In the genomic region with DNA sequence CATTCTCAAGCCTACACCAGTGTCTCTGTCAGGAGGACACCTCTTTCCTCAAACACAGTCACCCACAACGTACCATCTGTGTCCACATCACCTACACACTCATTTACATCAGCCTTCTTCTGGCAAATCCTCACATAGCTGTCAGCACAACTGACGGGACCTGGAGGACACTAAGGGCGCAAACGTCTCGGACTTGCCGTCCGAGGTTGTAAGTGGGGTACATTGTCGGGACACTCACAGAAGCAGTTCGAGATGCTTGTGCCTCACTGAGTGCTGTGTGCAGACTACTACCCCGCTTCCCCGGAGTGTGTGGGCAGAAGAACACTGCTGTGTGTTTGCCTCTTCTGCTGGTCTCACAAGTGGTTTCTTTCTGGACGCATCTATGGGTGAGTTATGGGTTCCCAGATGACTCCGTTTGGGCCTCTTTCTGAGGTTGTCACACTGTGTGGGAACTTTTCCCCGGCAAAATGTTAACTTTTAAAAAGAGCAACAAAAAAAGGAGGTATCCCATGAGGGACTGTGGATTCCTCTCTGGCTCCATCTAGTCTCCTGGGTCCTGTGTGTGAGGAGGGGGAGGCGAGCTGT, we compare ENCODE assay signal across 9 mouse cellular contexts. TPM values are rescaled to one million over a fixed set of nuclear protein-coding genes. Genes with fewer than 3 reads are reported as not detected.
DNase-seq lines count a peak whose midpoint lies in the region; ATAC-seq and TF ChIP-seq lines count a peak whose summit lies in the region.
"Had no signal": no experiment of that assay in that cellular context is flagged by ENCODE, and none has a peak within 500 bp of the region (broad histone marks: within the 10 kb centered on the region; RNA-seq: fewer than 3 reads in every experiment).

No protein-coding gene starts in this region.

- H3K27ac ChIP-seq in gastrocnemius, adult 2 months, result peak overlapping the region; percentile 80
- no peak overlapping the region for H3K27ac ChIP-seq in embryonic facial prominence, embryonic 15.5 days (replicated peaks)
- no peak overlapping the region for H3K27ac ChIP-seq in liver, embryonic 12.5 days

- H3K4me2 ChIP-seq in embryonic facial prominence, embryonic 15.5 days (replicated peaks), result peak overlapping the region; percentile 49; the same call in 1 of the 2 replicates
- H3K4me2 ChIP-seq in liver, embryonic 12.5 days, result peak overlapping the region; percentile 29; the same call in 1 of the 2 replicates

- peaks cover 51% of the 10 kb centered on the region for H3K4me1 ChIP-seq in embryonic facial prominence, embryonic 15.5 days
- H3K4me1 ChIP-seq in liver, embryonic 12.5 days, result peaks cover 39% of the 10 kb centered on the region

- DNase-seq in gastrocnemius, adult 2 months, result no peak
- no peak for DNase-seq in gastrocnemius, adult 18-20 months (ENCODE audit: low spot score)
- peak; percentile 21 to 73 for DNase-seq in left cerebral cortex, postnatal 25 days (ENCODE audit: low spot score in 2 of 2)
- no peak for DNase-seq in left cerebral cortex, postnatal 14 days (ENCODE audit: low spot score in 2 of 2)
- no peak for DNase-seq in urinary bladder, postnatal 36 days (ENCODE audit: low spot score in 2 of 2)
- DNase-seq: cerebellum, postnatal 10 days had no signal

- ATAC-seq in embryonic facial prominence, embryonic 15.5 days (ENCODE audit: insufficient number of reproducible peaks, low FRiP score, low TSS enrichment, low read depth), result no peak
- ATAC-seq in liver, embryonic 12.5 days, result no peak
- ATAC-seq in activated CD4-positive, CD25-positive, alpha-beta regulatory T cell, adult 4 months, result no peak

- no peaks in the 10 kb centered on the region for H3K27me3 ChIP-seq in embryonic facial prominence, embryonic 15.5 days
- peaks cover 41% of the 10 kb centered on the region for H3K27me3 ChIP-seq in liver, embryonic 12.5 days (replicated peaks)

- peak overlapping the region; percentile 72 for H3K4me3 ChIP-seq in gastrocnemius, adult 2 months
- H3K4me3 ChIP-seq in embryonic facial prominence, embryonic 15.5 days (replicated peaks), result no peak overlapping the region
- H3K4me3 ChIP-seq in liver, embryonic 12.5 days, result no peak overlapping the region

- intact Hi-C loops in gastrocnemius, adult 2 months (cut with DNase I), result no loop called here
- intact Hi-C loops in left cerebral cortex, postnatal 25 days (cut with DNase I), result loop anchor here (2.0 to 5.0 kb wide), 2 partner anchors 49 to 179 kb away; partner anchors contain the start of gene Zbtb25
- intact Hi-C loops in left cerebral cortex, postnatal 14 days (cut with DNase I), result no loop called here

- H3K9me3 ChIP-seq in embryonic facial prominence, embryonic 15.5 days (replicated peaks), result no peaks in the 10 kb centered on the region
- no peaks in the 10 kb centered on the region for H3K9me3 ChIP-seq in liver, embryonic 12.5 days (replicated peaks)

- 45% methylated on average over 15 of the region's 15 CpGs for WGBS in embryonic facial prominence, embryonic 15.5 days
- 59% methylated on average over 15 of the region's 15 CpGs for WGBS in liver, embryonic 12.5 days (ENCODE audit: insufficient replicate concordance)

- no peak for TF ChIP-seq CTCF in gastrocnemius, adult 2 months (IDR thresholded peaks at IDR 0.05)

- no peak overlapping the region for H3K9ac ChIP-seq in embryonic facial prominence, embryonic 15.5 days
- H3K9ac ChIP-seq in liver, embryonic 12.5 days, result no peak overlapping the region

- H3K36me3 ChIP-seq in embryonic facial prominence, embryonic 15.5 days, result no peaks in the 10 kb centered on the region
- no peaks in the 10 kb centered on the region for H3K36me3 ChIP-seq in liver, embryonic 12.5 days

RNA-seq across cellular contexts. Expression of gene Plekhg3, which starts 15.2 kb away (rescaled TPM):
- 1 to 10 TPM; 5.3 to 6.1 TPM for total RNA-seq in gastrocnemius, adult 2 months (2021)
- total RNA-seq in gastrocnemius, adult 18-20 months (2021), result 1 to 10 TPM; 5.2 to 5.3 TPM
- 10 to 100 TPM; 11.4 to 11.9 TPM for total RNA-seq in left cerebral cortex, postnatal 25 days (2021)
- 1 to 10 TPM; 7.0 to 9.7 TPM for total RNA-seq in left cerebral cortex, postnatal 14 days (2021)
- polyA plus RNA-seq in embryonic facial prominence, embryonic 15.5 days (2015; fragmentation: Nextera tagmentation; extraction: Ambion mirVana), result 7.7 and 8.9 TPM in 2 replicates
- polyA plus RNA-seq in liver, embryonic 12.5 days (2016; fragmentation: Nextera tagmentation; extraction: Ambion mirVana), result 3.2 and 3.3 TPM in 2 replicates
- 1 to 10 TPM; 2.5 to 3.7 TPM for polyA plus RNA-seq in activated CD4-positive, CD25-positive, alpha-beta regulatory T cell, adult 4 months (2017; shearing (Covaris generic))

Comparison
In these comparisons a context has a peak if more than half of its experiments do, and no peak if none do; other contexts are left out.
1. DNase-seq: peak in left cerebral cortex, postnatal 25 days (2 of 2); none in gastrocnemius, adult 2 months (single experiment), gastrocnemius, adult 18-20 months (single experiment), left cerebral cortex, postnatal 14 days (0 of 2) and urinary bladder, postnatal 36 days (0 of 2).